15 mouse cellular contexts compared by ENCODE assay signal in genomic region chr3:147981621-147982020, GRCm38 (mm10).
"Had no signal": no experiment of that assay in that cellular context is flagged by ENCODE, and none has a peak within 500 bp of the region (broad histone marks: within the 10 kb centered on the region; RNA-seq: fewer than 3 reads in every experiment).

No protein-coding gene starts in this region.

- H3K27me3 ChIP-seq: liver, embryonic 13.5 days; liver, embryonic 15.5 days; megakaryocyte, embryonic 14.5 days; midbrain, embryonic 15.5 days; neural tube, embryonic 12.5 days; stomach, embryonic 15.5 days had no signal

- H3K9me3 ChIP-seq: liver, embryonic 13.5 days; liver, embryonic 15.5 days; midbrain, embryonic 12.5 days; midbrain, embryonic 15.5 days; neural tube, embryonic 12.5 days; stomach, embryonic 15.5 days had no signal

- H3K27ac ChIP-seq: liver, embryonic 13.5 days; liver, embryonic 15.5 days; macrophage; midbrain, embryonic 12.5 days; midbrain, embryonic 15.5 days; neural tube, embryonic 12.5 days; stomach, embryonic 15.5 days; stomach, postnatal 0 days had no signal

- H3K9ac ChIP-seq: liver, embryonic 13.5 days; liver, embryonic 15.5 days; liver, postnatal 0 days; midbrain, embryonic 12.5 days; midbrain, embryonic 15.5 days; neural tube, embryonic 12.5 days; stomach, embryonic 15.5 days had no signal

- H3K36me3 ChIP-seq: liver, embryonic 13.5 days; liver, embryonic 15.5 days; midbrain, embryonic 12.5 days; midbrain, embryonic 15.5 days; neural tube, embryonic 12.5 days; stomach, embryonic 15.5 days had no signal

- H3K4me1 ChIP-seq: liver, embryonic 13.5 days; liver, embryonic 15.5 days; megakaryocyte, embryonic 14.5 days; midbrain, embryonic 12.5 days; neural tube, embryonic 12.5 days; stomach, embryonic 15.5 days had no signal

- H3K4me2 ChIP-seq: liver, embryonic 11.5 days; liver, embryonic 13.5 days; liver, embryonic 15.5 days; midbrain, embryonic 12.5 days; midbrain, embryonic 15.5 days; neural tube, embryonic 12.5 days; stomach, embryonic 15.5 days had no signal

- ATAC-seq: liver, postnatal 0 days; midbrain, embryonic 15.5 days had no signal

- DNase-seq: liver, embryonic 13.5 days; liver, postnatal 0 days; right cerebral cortex, postnatal 14 days; thymus, adult 2 months; thymus, postnatal 25 days; thymus, postnatal 4 days had no signal

- H3K4me3 ChIP-seq: liver, embryonic 13.5 days; liver, embryonic 15.5 days; megakaryocyte, embryonic 14.5 days; midbrain, embryonic 12.5 days; midbrain, embryonic 15.5 days; neural tube, embryonic 12.5 days; stomach, embryonic 15.5 days had no signal
